Mouse (Mus musculus) embryonic facial prominence, embryonic 13.5 days (tissue): ENCODE measurements around the gene Yaf2. TPM values are rescaled to one million over a fixed set of nuclear protein-coding genes. Genes with fewer than 3 reads are reported as not detected.
"Not testable (repeated sequence)": the region's sequence is repeated elsewhere in the genome, so short reads cannot be mapped to it uniquely, and the experiment has no call there.

Experiments used
- ATAC-seq: fragments of 200-750 bp; cut with Nextera tagmentation; 2 replicates; pipeline ENCODE4 v1.8.0; 2017; ENCODE audit warnings: low read depth; ENCODE audit not compliant: insufficient number of reproducible peaks, insufficient read depth, low FRiP score, low TSS enrichment
- H3K27ac ChIP-seq: fragments of 300-500 bp; sonication (generic); 2 replicates; pipeline ENCODE4 v1.5.1; 2015; ENCODE audit warnings: moderate library complexity, mild to moderate bottlenecking, inconsistent platforms
- H3K27me3 ChIP-seq: fragments of 300-500 bp; sonication (generic); 2 replicates; pipeline ENCODE4 v1.6.1; 2015; ENCODE audit warnings: mild to moderate bottlenecking, inconsistent platforms
- H3K36me3 ChIP-seq: fragments of 300-500 bp; sonication (generic); 2 replicates; pipeline ENCODE4 v1.6.1; 2015; ENCODE audit warnings: mild to moderate bottlenecking, inconsistent platforms
- H3K4me1 ChIP-seq: fragments of 300-500 bp; sonication (generic); 2 replicates; pipeline ENCODE4 v1.6.1; 2015; ENCODE audit warnings: inconsistent platforms
- H3K4me2 ChIP-seq: fragments of 300-500 bp; sonication (generic); 2 replicates; pipeline ENCODE4 v1.6.1; 2015; ENCODE audit warnings: moderate library complexity, mild to moderate bottlenecking, inconsistent platforms
- H3K4me3 ChIP-seq: fragments of 300-500 bp; sonication (generic); 2 replicates; pipeline ENCODE4 v1.5.1; 2015; ENCODE audit warnings: mild to moderate bottlenecking, inconsistent platforms
- H3K9ac ChIP-seq: fragments of 300-500 bp; sonication (generic); 2 replicates; pipeline ENCODE4 v1.6.1; 2015; ENCODE audit warnings: mild to moderate bottlenecking, inconsistent platforms
- H3K9me3 ChIP-seq: fragments of 300-500 bp; sonication (generic); 2 replicates; pipeline ENCODE4 v1.6.1; 2016; ENCODE audit warnings: inconsistent platforms
- WGBS: fragments of 180-500 bp; shearing (Covaris S2); methylation state at CpG from one replicate; pipeline ENCODE4 v1.1.7; 2015; ENCODE audit warnings: mixed read lengths; 5-methylcytosine and 5-hydroxymethylcytosine counted together
- polyA plus RNA-seq: library from polyadenylated mRNA; unstranded; fragments of >200 nt; fragmentation: Nextera tagmentation; extraction: Ambion mirVana; gene quantifications from 2 replicates; pipeline ENCODE4 v1.2.1, GENCODE M21; 2015

The Yaf2 gene
- polyA plus RNA-seq, 1 experiment from 2014 or later, result 47.1 TPM

DNA sequence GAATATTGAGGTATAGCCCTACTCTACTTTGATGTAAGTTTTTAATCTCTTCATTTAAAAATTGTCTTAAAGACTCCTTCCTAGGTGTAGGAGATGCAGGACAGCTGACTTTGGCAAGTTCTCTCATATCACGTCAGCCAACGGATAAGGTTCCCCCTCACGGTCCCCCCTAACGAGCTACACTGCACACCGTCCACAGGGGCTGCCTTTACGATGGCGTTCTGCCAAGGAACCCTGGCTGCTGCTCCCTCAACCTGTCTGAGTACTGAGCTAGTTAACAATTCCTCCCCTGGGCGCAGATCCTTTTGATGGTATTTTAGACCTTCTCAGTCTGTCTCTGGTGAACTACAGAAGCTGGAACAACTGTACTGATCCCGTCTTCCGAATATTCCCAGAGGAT lies 93.5 kb downstream of the Yaf2 start:
- Histone ChIP-seq H3K9me3 (no peaks in the 10 kb centered on the region), H3K27ac (0 out of 2 replicates have a peak overlapping the region, but pooled peaks have one; percentile 7), H3K27me3 (no peaks in the 10 kb centered on the region), H3K4me3 (no peak overlapping the region), H3K4me2 (no peak overlapping the region), H3K36me3 (peaks cover 65% of the 10 kb centered on the region), H3K9ac (no peak overlapping the region), H3K4me1 (0 out of 2 replicates have a peak, but pooled peaks cover 5% of the 10 kb centered on the region)
- ATAC-seq, result no peak
- 59% methylated on average over 10 of the region's 10 CpGs for WGBS

DNA sequence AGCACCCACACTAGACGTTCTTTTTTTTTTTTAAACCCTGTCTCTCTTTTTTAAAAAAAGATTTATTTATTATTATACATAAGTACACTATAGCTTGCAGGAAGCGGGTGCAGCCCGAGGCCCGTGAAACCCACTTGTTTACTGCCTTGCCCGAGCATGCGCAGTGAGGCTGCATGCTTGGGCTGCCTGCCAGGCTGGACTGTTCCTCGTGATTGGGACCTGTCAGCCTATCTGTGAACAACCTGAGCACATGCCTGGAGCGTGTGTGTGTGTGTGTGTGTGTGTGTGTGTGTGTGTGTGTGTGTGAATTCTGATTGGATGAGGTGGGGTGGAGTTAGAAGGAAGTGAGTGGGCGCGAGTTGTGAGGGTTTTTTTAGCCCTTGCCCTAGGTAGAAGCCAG lies 100.3 kb downstream of the Yaf2 start:
- H3K27me3 ChIP-seq, H3K27ac ChIP-seq, H3K4me3 ChIP-seq, H3K4me2 ChIP-seq, H3K4me1 ChIP-seq, ATAC-seq, H3K9ac ChIP-seq: not testable (repeated sequence)
- Histone ChIP-seq H3K9me3 (peaks cover 17% of the 10 kb centered on the region), H3K36me3 (peaks cover 21% of the 10 kb centered on the region)
- WGBS, result 91% methylated on average over 10 of the region's 10 CpGs

Other genes with a start within 250 kb of the Yaf2 start
- gene Gxylt1, start 61.8 kb downstream of the Yaf2 start, polyA plus RNA-seq, result 16.7 and 19.1 TPM in 2 replicates
- gene Zcrb1, start 61.4 kb upstream of the Yaf2 start, polyA plus RNA-seq, result 154 and 160 TPM in 2 replicates
- gene Pphln1, start 61.4 kb upstream of the Yaf2 start, polyA plus RNA-seq, result 65.4 and 67.6 TPM in 2 replicates